In the genomic region with DNA sequence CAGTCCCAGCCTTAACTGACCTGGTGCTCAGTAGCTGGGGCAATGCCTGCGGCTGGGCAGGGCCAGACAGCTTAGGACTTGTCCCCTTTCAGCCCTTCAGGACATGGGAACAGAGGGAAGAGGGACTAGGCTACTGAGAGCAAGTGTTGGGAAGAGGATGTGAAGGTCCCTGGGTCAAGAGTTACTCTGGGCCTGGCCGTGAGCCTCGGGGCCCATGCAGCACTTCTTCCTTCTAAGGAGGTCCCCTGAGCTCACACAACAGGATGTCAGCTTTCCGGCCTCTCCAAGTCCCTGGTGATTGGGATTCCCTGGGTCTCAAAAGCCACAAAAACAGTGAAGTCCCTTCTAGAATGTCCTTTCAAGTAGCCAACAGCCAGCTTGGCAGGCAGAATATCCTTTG, we compare ENCODE assay signal across 16 mouse cellular contexts. TPM values are rescaled to one million over a fixed set of nuclear protein-coding genes. Genes with fewer than 3 reads are reported as not detected.
A peak's percentile ranks its signal among the peaks of the same experiment; 100 is the strongest.
DNase-seq lines count a peak whose midpoint lies in the region; ATAC-seq lines count a peak whose summit lies in the region.
"Had no signal": no experiment of that assay in that cellular context is flagged by ENCODE, and none has a peak within 500 bp of the region (broad histone marks: within the 10 kb centered on the region; RNA-seq: fewer than 3 reads in every experiment).

No protein-coding gene starts in this region.

- 94% methylated on average over 4 of the region's 4 CpGs for WGBS in forebrain, embryonic 10.5 days
- 89% methylated on average over 4 of the region's 4 CpGs for WGBS in forebrain, embryonic 12.5 days
- WGBS in liver, embryonic 13.5 days (ENCODE audit: insufficient replicate concordance) = 50% methylated on average over 4 of the region's 4 CpGs

- no peaks in the 10 kb centered on the region for H3K27me3 ChIP-seq in forebrain, embryonic 10.5 days (ENCODE audit: poor library complexity, severe bottlenecking)
- H3K27me3 ChIP-seq in forebrain, embryonic 12.5 days = no peaks in the 10 kb centered on the region
- H3K27me3 ChIP-seq in liver, embryonic 13.5 days = peaks cover 27% of the 10 kb centered on the region
- H3K27me3 ChIP-seq: hindbrain, embryonic 15.5 days; limb, embryonic 13.5 days; midbrain, embryonic 15.5 days had no signal

- peak overlapping the region; percentile 51; the same call in 1 of the 2 replicates for H3K27ac ChIP-seq in forebrain, embryonic 10.5 days
- H3K27ac ChIP-seq in forebrain, embryonic 12.5 days = no peak overlapping the region
- peak overlapping the region; percentile 92 for H3K27ac ChIP-seq in brown adipose tissue, adult 24 weeks (replicated peaks; ENCODE audit: low read depth, low read length)
- peak overlapping the region; percentile 61; the same call in 1 of the 2 replicates for H3K27ac ChIP-seq in liver, embryonic 13.5 days
- H3K27ac ChIP-seq: hindbrain, embryonic 15.5 days; limb, embryonic 13.5 days; midbrain, embryonic 15.5 days had no signal

- no peak overlapping the region for H3K9ac ChIP-seq in forebrain, embryonic 12.5 days
- H3K9ac ChIP-seq in liver, embryonic 13.5 days = no peak overlapping the region
- H3K9ac ChIP-seq: hindbrain, embryonic 15.5 days; limb, embryonic 13.5 days; midbrain, embryonic 15.5 days had no signal

- no peak for DNase-seq in forebrain, embryonic 10.5 days (ENCODE audit: extremely low spot score, low spot score)
- DNase-seq in heart, postnatal 4 days = peak; percentile 17
- no peak for DNase-seq in liver, embryonic 13.5 days
- no peak for DNase-seq in adrenal gland, postnatal 10 days
- no peak for DNase-seq in right cerebral cortex, postnatal 4 days
- DNase-seq in right cerebral cortex, postnatal 14 days = no peak
- DNase-seq: cerebellum, adult 18-20 months; thymus, adult 2 months had no signal

- no peak overlapping the region for H3K4me3 ChIP-seq in forebrain, embryonic 10.5 days
- no peak overlapping the region for H3K4me3 ChIP-seq in forebrain, embryonic 12.5 days (replicated peaks)
- H3K4me3 ChIP-seq in brown adipose tissue, adult 24 weeks (ENCODE audit: insufficient read depth, low read depth, low read length) = peak overlapping the region; percentile 35
- no peak overlapping the region for H3K4me3 ChIP-seq in liver, embryonic 13.5 days (replicated peaks)
- H3K4me3 ChIP-seq: hindbrain, embryonic 15.5 days; limb, embryonic 13.5 days; midbrain, embryonic 15.5 days had no signal

- peaks cover 69% of the 10 kb centered on the region for H3K36me3 ChIP-seq in forebrain, embryonic 10.5 days (replicated peaks)
- H3K36me3 ChIP-seq in forebrain, embryonic 12.5 days (replicated peaks) = peaks cover 57% of the 10 kb centered on the region
- H3K36me3 ChIP-seq in liver, embryonic 13.5 days = peaks cover 16% of the 10 kb centered on the region

- no peaks in the 10 kb centered on the region for H3K9me3 ChIP-seq in forebrain, embryonic 10.5 days
- H3K9me3 ChIP-seq in forebrain, embryonic 12.5 days = no peaks in the 10 kb centered on the region
- H3K9me3 ChIP-seq in liver, embryonic 13.5 days (replicated peaks) = no peaks in the 10 kb centered on the region
- H3K9me3 ChIP-seq: hindbrain, embryonic 15.5 days; limb, embryonic 13.5 days; midbrain, embryonic 15.5 days had no signal

- no peak overlapping the region for H3K4me2 ChIP-seq in forebrain, embryonic 12.5 days
- H3K4me2 ChIP-seq in liver, embryonic 13.5 days = no peak overlapping the region
- H3K4me2 ChIP-seq: hindbrain, embryonic 15.5 days; limb, embryonic 13.5 days; midbrain, embryonic 15.5 days had no signal

- peaks cover 28% of the 10 kb centered on the region for H3K4me1 ChIP-seq in forebrain, embryonic 10.5 days
- H3K4me1 ChIP-seq in forebrain, embryonic 12.5 days = peaks cover 24% of the 10 kb centered on the region
- peaks cover 16% of the 10 kb centered on the region for H3K4me1 ChIP-seq in brown adipose tissue, adult 24 weeks (ENCODE audit: control insufficient read depth, insufficient read depth, insufficient read length, low read length)
- H3K4me1 ChIP-seq in liver, embryonic 13.5 days (replicated peaks) = peaks cover 41% of the 10 kb centered on the region

- no peak for ATAC-seq in forebrain, embryonic 12.5 days (ENCODE audit: low FRiP score)
- ATAC-seq in liver, embryonic 13.5 days (ENCODE audit: low read depth) = no peak
- ATAC-seq: midbrain, embryonic 15.5 days had no signal

RNA-seq across cellular contexts. Expression of gene Limd2, which starts 2.9 kb away (rescaled TPM):
- polyA plus RNA-seq in forebrain, embryonic 10.5 days (2016; fragmentation: Nextera tagmentation; extraction: Ambion mirVana) = 364 and 375 TPM in 2 replicates
- polyA plus RNA-seq in forebrain, embryonic 12.5 days (2016; fragmentation: Nextera tagmentation; extraction: Ambion mirVana) = 289 and 300 TPM in 2 replicates
- polyA plus RNA-seq in brown adipose tissue, adult 24 weeks (2012; ENCODE audit: insufficient read depth, insufficient read length, missing spikeins) = 3.4 and 6.1 TPM in 2 replicates
- 10 to 100 TPM; 21.6 to 21.8 TPM for total RNA-seq in heart, postnatal 4 days (2021)
- 82.2 and 87.8 TPM in 2 replicates for polyA plus RNA-seq in liver, embryonic 13.5 days (2015; fragmentation: Nextera tagmentation; extraction: Ambion mirVana)
- 10 to 100 TPM; 40.4 to 43.1 TPM for total RNA-seq in adrenal gland, postnatal 10 days (2021)

RNA-seq across cellular contexts. Expression of gene Gm10840, which starts 2.9 kb away (rescaled TPM):
- 0.82 TPM in 1 of 2 replicates, not detected in the other for polyA plus RNA-seq in forebrain, embryonic 10.5 days (2016; fragmentation: Nextera tagmentation; extraction: Ambion mirVana)
- polyA plus RNA-seq in forebrain, embryonic 12.5 days (2016; fragmentation: Nextera tagmentation; extraction: Ambion mirVana) = not detected in 2 replicates
- not detected in 2 replicates for polyA plus RNA-seq in brown adipose tissue, adult 24 weeks (2012; ENCODE audit: insufficient read depth, insufficient read length, missing spikeins)
- not detected for total RNA-seq in heart, postnatal 4 days (2021)
- polyA plus RNA-seq in liver, embryonic 13.5 days (2015; fragmentation: Nextera tagmentation; extraction: Ambion mirVana) = not detected in 2 replicates
- total RNA-seq in adrenal gland, postnatal 10 days (2021) = not detected
- total RNA-seq: gastrocnemius, adult 18-20 months; layer of hippocampus, postnatal 14 days; MEL had no signal
- polyA plus RNA-seq: limb, embryonic 13.5 days; thymus, adult 2 months had no signal

RNA-seq across cellular contexts. Expression of gene Strada, which starts 38.4 kb away (rescaled TPM):
- polyA plus RNA-seq in forebrain, embryonic 10.5 days (2016; fragmentation: Nextera tagmentation; extraction: Ambion mirVana) = 41.4 and 41.9 TPM in 2 replicates
- polyA plus RNA-seq in forebrain, embryonic 12.5 days (2016; fragmentation: Nextera tagmentation; extraction: Ambion mirVana) = 35.2 and 36.1 TPM in 2 replicates
- 9.3 and 9.8 TPM in 2 replicates for polyA plus RNA-seq in brown adipose tissue, adult 24 weeks (2012; ENCODE audit: insufficient read depth, insufficient read length, missing spikeins)
- 10 to 100 TPM; 12.5 to 13.4 TPM for total RNA-seq in heart, postnatal 4 days (2021)
- polyA plus RNA-seq in liver, embryonic 13.5 days (2015; fragmentation: Nextera tagmentation; extraction: Ambion mirVana) = 9.4 and 10.5 TPM in 2 replicates
- 10 to 100 TPM; 12.1 to 16.1 TPM for total RNA-seq in adrenal gland, postnatal 10 days (2021)

RNA-seq across cellular contexts. Expression of gene Ccdc47, which starts 52.6 kb away (rescaled TPM):
- polyA plus RNA-seq in forebrain, embryonic 10.5 days (2016; fragmentation: Nextera tagmentation; extraction: Ambion mirVana) = 77.3 and 77.4 TPM in 2 replicates
- 91.9 and 92.1 TPM in 2 replicates for polyA plus RNA-seq in forebrain, embryonic 12.5 days (2016; fragmentation: Nextera tagmentation; extraction: Ambion mirVana)
- 80.1 and 94.1 TPM in 2 replicates for polyA plus RNA-seq in brown adipose tissue, adult 24 weeks (2012; ENCODE audit: insufficient read depth, insufficient read length, missing spikeins)
- 10 to 100 TPM; 75.3 to 77.2 TPM for total RNA-seq in heart, postnatal 4 days (2021)
- polyA plus RNA-seq in liver, embryonic 13.5 days (2015; fragmentation: Nextera tagmentation; extraction: Ambion mirVana) = 41.5 and 50.9 TPM in 2 replicates
- total RNA-seq in adrenal gland, postnatal 10 days (2021) = 10 to 100 TPM; 75.9 to 86.3 TPM

RNA-seq across cellular contexts. Expression of gene Ddx42, which starts 53.2 kb away (rescaled TPM):
- 105 and 109 TPM in 2 replicates for polyA plus RNA-seq in forebrain, embryonic 10.5 days (2016; fragmentation: Nextera tagmentation; extraction: Ambion mirVana)
- 122 and 129 TPM in 2 replicates for polyA plus RNA-seq in forebrain, embryonic 12.5 days (2016; fragmentation: Nextera tagmentation; extraction: Ambion mirVana)
- 18.9 and 22.2 TPM in 2 replicates for polyA plus RNA-seq in brown adipose tissue, adult 24 weeks (2012; ENCODE audit: insufficient read depth, insufficient read length, missing spikeins)
- total RNA-seq in heart, postnatal 4 days (2021) = 10 to 100 TPM; 42.8 to 44.2 TPM
- 26.8 and 31.6 TPM in 2 replicates for polyA plus RNA-seq in liver, embryonic 13.5 days (2015; fragmentation: Nextera tagmentation; extraction: Ambion mirVana)
- total RNA-seq in adrenal gland, postnatal 10 days (2021) = 10 to 100 TPM; 49.0 to 54.0 TPM

Comparison
In these comparisons a context has a peak if more than half of its experiments do, and no peak if none do; other contexts are left out.
1. RNA of gene Limd2, which starts 2.9 kb away (polyA plus RNA-seq): 364 to 375 TPM in forebrain, embryonic 10.5 days, 289 to 300 TPM in forebrain, embryonic 12.5 days and 82.2 to 87.8 TPM in liver, embryonic 13.5 days; 3.4 to 6.1 TPM in brown adipose tissue, adult 24 weeks; every median in the first group is over 10 times any median in the second.